Mouse (Mus musculus) spleen, postnatal 10 days (tissue): ENCODE results near the gene Tcte1.

Source experiments
- DNase-seq, 2 experiments: peaks; one replicate each; pipeline ENCODE4 v3.0.0; 2021 to 2022; ENCODE audit warnings: low spot score in 2 of 2

Gene Tcte1

GRCm38 (mm10) chr17:45547461-45548190, 24.4 kb downstream of the Tcte1 start:
- no peak for DNase-seq

GRCm38 (mm10) chr17:45548541-45549512, 25.6 kb downstream of the Tcte1 start:
- DNase-seq, result no peak

- no peak for DNase-seq
These were observed 26.5 kb downstream of the Tcte1 start, which contains the start of gene Tmem151b for GRCm38 (mm10) chr17:45549617-45550181. Gene Tmem151b (minus strand): TSS chr17:45549677.

GRCm38 (mm10) chr17:45550253-45550652, 27.0 kb downstream of the Tcte1 start:
- no peak for DNase-seq

DNA sequence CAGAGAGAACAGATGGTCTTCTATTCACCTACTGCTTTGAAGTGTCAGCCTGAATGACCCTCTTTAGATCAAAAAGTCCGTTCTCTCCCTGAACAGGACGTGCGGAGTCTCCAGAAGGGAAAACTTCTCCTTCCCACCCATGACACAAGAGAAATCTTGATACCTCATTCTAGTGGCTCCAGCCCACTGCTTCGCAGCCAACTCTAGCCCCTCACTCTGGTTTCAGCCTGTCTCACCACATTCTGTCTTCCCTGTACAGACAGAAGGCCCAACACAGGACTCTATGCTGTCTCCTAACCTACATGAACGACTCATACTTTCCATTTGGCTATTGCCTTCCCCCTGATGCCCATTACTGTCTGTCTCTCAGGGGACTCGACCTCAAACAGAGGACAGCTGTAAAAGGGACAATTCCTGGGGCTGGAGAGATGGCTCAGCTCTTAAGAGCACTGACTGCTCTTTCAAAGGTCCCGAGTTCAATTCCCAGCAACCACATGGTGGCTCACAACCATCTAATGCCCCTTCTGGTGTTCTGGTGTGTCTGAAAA, 28.1 kb downstream of the Tcte1 start:
- peak in 1 of 2 experiments; percentile 2 for DNase-seq

DNA sequence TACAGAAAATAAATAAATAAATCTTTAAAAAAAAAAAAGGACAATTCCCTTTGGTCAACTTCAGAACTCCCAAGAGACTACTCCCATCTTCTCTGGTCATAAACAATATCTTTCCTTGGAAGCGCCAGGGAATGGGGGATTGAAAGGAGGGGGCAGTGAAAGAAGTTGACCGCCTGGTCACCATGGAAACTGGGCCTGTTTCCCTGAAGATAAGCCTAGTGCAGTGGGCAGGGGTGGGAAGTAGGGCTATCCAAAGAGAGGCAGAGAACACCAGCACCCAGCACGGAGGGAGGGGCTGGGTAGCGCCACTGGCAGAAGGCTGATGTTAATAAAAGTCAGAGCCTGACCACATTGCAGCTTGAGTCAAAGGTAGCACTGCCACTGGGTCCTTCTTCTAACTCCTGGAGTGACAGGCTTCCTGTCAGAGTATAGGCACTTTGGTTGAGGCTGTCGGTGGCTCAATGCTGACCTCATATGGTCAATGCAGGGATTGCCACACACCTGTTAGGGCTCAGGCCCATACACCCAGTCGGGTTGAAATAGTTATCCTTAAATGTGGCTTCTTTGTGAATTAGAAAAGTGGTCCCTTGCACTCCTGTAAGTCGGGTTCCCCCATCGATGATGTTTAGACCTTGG, 28.7 kb downstream of the Tcte1 start:
- peak; percentile 68 to 80 for DNase-seq

- DNase-seq, result peak in 1 of 2 experiments; percentile 2
These were observed 29.8 kb downstream of the Tcte1 start for GRCm38 (mm10) chr17:45553065-45553464.

DNA sequence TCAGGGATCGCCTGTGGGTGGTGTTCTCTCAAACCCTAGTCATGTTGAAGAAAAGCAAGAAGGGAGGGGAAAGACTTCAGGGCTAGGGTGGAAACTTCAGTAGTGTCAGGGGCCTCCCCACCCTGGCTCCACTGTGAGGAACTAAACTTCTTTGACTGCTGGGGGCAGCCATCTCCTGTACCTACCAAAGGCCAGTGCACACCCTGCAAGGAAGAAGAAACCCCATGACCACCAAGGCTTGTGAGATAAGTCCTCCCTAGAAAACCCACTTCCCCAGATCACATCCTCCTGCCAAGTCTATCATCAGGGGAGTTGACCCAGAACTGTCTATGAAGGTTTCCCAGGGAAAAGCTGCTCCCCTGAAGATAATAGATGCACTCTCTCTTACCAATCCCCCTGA, 31.2 kb downstream of the Tcte1 start:
- DNase-seq, result peak in 1 of 2 experiments; percentile 4

DNA sequence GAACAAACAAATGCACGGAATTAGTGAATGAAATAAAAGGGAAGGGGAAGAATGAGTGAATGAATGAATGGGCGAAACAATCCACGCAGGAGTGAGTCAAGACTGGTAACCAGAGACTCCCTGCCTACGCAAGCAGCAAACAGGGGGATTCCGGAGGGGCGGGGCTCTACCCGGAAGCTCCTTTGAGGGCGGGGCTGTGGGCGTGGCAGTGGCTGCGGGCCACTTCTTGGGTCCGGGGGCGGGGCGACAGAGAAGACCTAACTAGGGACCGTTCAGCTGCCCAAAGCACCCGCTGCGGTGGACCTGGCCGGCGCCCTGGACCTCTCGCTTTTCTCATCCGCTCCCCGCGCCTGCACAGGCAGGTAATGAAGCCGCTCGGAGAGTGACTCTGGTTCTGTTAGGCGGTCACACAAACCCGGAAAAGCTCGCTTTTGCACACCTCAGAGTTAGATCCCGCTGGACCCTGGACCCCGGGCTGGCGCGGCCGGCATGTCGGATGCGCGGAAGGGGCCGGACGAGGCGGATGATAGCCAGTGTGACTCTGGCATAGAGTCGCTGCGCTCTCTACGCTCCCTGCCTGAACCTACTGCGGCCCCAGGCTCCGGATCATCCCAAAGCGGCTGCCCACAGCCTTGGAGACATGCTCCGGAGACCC, 32.3 kb downstream of the Tcte1 start, which contains the start of gene Nfkbie:
TSS of gene Nfkbie (plus strand) at position 252 of the 655 bp plus-strand sequence.
- DNase-seq, result peak; percentile 54 to 98

GRCm38 (mm10) chr17:45556107-45556489, 32.9 kb downstream of the Tcte1 start:
- no peak for DNase-seq

DNA sequence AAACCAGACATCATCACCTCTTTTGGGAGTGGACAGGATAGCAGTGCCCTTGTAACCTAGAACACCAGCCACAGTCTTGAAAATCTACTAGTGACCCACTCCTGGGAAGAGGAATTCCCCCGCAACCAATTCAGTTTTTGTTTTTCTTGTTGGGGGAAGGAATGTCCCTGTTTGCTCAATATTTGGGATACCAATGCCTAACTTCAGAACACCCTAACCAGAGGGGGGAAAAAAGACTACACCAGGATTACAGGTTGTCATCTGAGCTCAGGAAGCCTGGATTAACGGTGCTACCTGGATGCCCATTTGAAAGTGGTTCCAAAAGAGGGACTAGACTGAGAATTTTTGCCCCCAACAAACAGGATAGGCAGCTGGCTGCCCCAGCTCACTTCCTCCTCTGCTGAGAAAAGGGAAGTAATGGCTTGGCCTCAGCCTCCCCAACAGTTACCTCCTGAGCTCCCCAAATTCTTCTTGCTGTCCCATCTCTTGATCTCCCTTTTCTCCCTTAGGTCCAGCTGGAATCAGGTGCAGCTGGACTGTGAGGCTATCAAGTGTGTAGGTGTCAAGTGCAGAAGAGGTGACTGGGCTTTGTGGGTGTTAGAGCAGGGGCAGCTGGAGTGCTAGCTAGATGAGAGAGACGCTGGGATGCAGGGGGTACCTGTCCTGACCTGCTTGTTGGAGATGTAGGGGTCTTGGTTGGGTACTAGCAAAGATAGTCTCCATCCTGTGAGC, 33.4 kb downstream of the Tcte1 start:
- DNase-seq, result peak in 1 of 2 experiments; percentile 43

- peak in 1 of 2 experiments; percentile 45 for DNase-seq
These were observed 34.1 kb downstream of the Tcte1 start for GRCm38 (mm10) chr17:45557246-45557824.

GRCm38 (mm10) chr17:45557998-45558862, 35.0 kb downstream of the Tcte1 start:
- peak; percentile 40 to 53 for DNase-seq

GRCm38 (mm10) chr17:45559732-45560525, 36.7 kb downstream of the Tcte1 start:
- DNase-seq, result no peak

GRCm38 (mm10) chr17:45563216-45563615, 40.0 kb downstream of the Tcte1 start:
- DNase-seq, result no peak

DNA sequence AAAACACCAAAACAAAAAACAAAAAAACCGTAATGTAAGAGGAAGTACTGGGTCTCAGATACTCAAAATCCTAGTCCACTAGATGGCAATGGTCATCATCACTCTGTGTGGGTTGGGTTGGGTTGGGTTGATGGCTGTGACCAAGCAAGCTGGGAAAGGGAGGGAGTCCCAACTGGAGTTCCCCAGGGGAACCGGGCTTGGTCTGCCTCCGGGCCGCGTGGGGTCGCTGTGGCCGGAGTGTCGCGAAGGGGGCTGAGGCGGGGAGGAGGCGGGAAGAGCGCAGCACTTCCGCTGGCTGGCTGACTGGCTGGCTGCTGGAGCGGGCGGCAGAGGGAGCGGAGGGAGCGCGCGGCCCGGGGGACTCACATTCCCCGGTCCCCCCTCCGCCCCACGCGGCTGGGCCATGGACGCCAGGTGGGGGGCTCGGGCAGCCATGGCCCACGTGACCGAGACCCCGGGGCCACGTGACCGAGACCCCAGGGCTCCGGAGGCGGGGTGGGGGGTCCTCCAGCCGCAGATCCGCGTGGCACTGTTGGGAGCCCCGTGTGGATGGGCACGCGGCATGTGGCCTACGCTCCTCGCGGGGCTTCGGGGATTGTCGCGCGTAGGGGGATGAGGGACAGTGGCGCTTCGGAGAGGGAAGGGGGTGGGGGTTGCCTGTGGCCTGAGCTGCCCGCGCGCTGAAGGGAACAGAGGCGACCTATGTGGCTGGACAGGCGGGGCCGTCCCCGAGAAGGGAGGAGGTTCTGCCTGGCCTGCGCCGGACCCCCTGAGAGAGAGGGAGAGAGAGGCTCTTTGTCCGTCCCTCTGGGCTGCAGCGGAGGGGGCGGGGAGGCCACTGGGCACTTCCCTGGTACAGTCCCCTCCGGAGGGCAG, 40.7 kb downstream of the Tcte1 start, which contains the start of gene Slc35b2:
TSS of gene Slc35b2 (plus strand) at position 220 of the 876 bp plus-strand sequence.
- peak; percentile 73 to 89 for DNase-seq
